Mouse (Mus musculus): ENCODE results near the gene Nr1i2. TPM values are rescaled to one million over a fixed set of nuclear protein-coding genes. Genes with fewer than 3 reads are reported as not detected.

Nr1i2 gene
- polyA plus RNA-seq, 1 experiment from 2014 or later = 0.26 TPM

DNA sequence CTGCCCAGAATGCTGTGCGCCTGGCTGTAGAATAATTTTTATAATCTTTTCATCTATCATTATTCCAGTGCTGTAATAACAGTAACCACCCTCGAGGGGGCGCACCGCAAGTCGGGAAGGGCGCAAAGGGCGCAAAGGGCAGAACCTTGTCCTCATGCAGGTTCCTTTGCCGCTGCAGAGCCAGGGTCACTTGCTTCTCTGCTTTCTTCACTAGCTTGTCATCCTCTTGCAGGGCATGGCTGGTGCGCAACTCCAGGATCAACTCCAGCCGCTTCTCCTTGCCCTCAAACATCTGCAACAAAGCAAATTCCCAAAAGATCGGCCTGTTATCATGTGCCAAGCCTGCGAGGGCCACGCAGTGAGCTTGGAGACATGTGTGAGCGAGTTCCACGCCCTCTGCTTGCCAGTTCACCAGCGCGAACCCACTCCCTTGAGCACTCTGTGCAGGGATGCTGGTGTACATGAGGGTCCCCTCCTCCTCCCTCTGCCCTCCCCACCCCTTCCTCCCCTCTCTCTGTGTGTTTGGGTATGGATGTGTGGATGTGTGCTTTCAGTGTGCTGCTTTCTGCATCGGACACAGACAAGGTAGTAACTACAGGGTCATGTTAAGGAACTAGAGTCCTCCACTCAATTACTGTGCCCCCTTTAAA, 12.1 kb upstream of the Nr1i2 start:
- Histone ChIP-seq H3K4me3 (replicated peaks; ENCODE audit: low read depth, low read length) (no peak overlapping the region), H3K27me3 (ENCODE audit: insufficient read depth, low read length) (no peaks in the 10 kb centered on the region), H3K9me3 (replicated peaks; ENCODE audit: low read length) (no peaks in the 10 kb centered on the region), H3K9ac (ENCODE audit: low read depth, low read length) (no peak overlapping the region), H3K4me2 (ENCODE audit: low read length) (no peak overlapping the region), H3K27ac (no peak overlapping the region), H3K36me3 (ENCODE audit: insufficient read depth, low read length) (no peaks in the 10 kb centered on the region), H3K4me1 (replicated peaks; ENCODE audit: insufficient read depth, low read length) (0 out of 2 replicates have a peak, but pooled peaks cover 4% of the 10 kb centered on the region)
- 54% methylated on average over 18 of the region's 18 CpGs for WGBS
- DNase-seq (ENCODE audit: low spot score) = no peak
- TF ChIP-seq CTCF (IDR thresholded peaks at IDR 0.05; ENCODE audit: low read depth) = peak; percentile 63
- ATAC-seq (replicated peaks; ENCODE audit: low FRiP score, low read depth) = no peak

DNA sequence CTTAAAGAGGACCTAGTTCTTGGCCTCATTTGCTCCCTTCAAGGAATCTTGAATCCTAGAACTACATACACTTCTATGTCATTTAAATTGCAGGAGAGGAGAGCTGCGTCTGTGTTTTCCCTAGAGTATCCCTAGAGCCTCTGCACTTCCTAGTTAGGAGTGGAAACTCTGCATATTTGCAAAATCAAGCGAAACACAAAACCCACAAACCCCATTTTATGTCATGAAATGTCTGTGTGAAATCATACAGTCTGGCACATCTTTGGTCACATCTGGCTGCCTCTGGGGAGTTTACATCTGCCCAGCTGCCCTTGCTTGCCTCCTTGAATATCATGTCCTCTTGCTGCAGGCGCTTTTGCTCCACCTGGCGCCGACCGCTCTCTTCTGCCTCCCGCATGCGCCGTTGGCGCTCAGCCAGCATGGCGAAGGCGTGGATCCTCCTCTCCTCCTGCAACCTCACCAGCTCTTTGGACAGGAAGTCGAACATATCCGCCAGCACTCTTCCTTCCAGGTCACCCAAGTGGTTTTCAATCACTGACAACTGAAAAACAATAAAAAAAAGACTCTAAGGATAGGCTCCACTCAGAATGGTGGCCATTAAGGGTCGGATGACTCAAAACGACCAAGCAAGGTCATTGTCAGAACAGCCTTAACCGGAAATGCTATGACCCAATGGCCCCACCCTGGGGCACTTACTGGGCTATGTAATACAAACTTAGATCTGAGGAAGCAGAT, 10.0 kb upstream of the Nr1i2 start:
- Histone ChIP-seq H3K4me3 (replicated peaks; ENCODE audit: low read depth, low read length) (no peak overlapping the region), H3K27ac (no peak overlapping the region), H3K27me3 (ENCODE audit: insufficient read depth, low read length) (no peaks in the 10 kb centered on the region), H3K4me2 (ENCODE audit: low read length) (0 out of 2 replicates have a peak overlapping the region, but pooled peaks have one; percentile 8), H3K4me1 (replicated peaks; ENCODE audit: insufficient read depth, low read length) (0 out of 2 replicates have a peak, but pooled peaks cover 4% of the 10 kb centered on the region), H3K9ac (ENCODE audit: low read depth, low read length) (no peak overlapping the region), H3K36me3 (ENCODE audit: insufficient read depth, low read length) (no peaks in the 10 kb centered on the region), H3K9me3 (replicated peaks; ENCODE audit: low read length) (no peaks in the 10 kb centered on the region)
- peak; percentile 32; the same call in 1 of the 2 replicates for TF ChIP-seq CTCF (IDR thresholded peaks at IDR 0.05; ENCODE audit: low read depth)
- peak; percentile 52 for ATAC-seq (replicated peaks; ENCODE audit: low FRiP score, low read depth)
- DNase-seq (ENCODE audit: low spot score) = peak; percentile 57
- WGBS = 50% methylated on average over 17 of the region's 17 CpGs

DNA sequence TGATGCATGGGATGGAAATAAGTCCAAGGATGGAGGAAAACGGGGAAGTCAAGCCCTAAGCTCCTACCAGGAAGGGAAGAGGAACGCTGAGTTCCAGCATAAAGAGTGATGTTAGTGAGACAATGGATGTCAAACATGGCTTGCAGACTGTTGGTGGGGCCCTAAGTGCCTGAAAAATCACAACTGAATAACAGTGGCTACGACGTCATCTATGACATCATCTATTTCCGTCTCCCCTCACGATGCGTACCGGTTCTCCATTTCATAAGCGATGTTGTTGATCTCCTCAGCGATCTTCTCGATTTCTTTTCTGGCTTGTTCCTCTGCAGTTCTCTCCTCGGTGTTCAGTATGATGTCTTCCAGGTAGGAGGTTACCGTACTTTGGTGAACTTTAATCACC, 7.7 kb upstream of the Nr1i2 start:
- Histone ChIP-seq H3K27ac (no peak overlapping the region), H3K36me3 (ENCODE audit: insufficient read depth, low read length) (no peaks in the 10 kb centered on the region), H3K4me1 (replicated peaks; ENCODE audit: insufficient read depth, low read length) (0 out of 2 replicates have a peak, but pooled peaks cover 4% of the 10 kb centered on the region), H3K9ac (ENCODE audit: low read depth, low read length) (no peak overlapping the region), H3K27me3 (ENCODE audit: insufficient read depth, low read length) (no peaks in the 10 kb centered on the region), H3K4me3 (replicated peaks; ENCODE audit: low read depth, low read length) (no peak overlapping the region), H3K9me3 (replicated peaks; ENCODE audit: low read length) (no peaks in the 10 kb centered on the region), H3K4me2 (ENCODE audit: low read length) (no peak overlapping the region)
- DNase-seq (ENCODE audit: low spot score) = no peak
- ATAC-seq (replicated peaks; ENCODE audit: low FRiP score, low read depth) = no peak
- 88% methylated on average over 13 of the region's 13 CpGs for WGBS
- TF ChIP-seq CTCF (IDR thresholded peaks at IDR 0.05; ENCODE audit: low read depth) = no peak

DNA sequence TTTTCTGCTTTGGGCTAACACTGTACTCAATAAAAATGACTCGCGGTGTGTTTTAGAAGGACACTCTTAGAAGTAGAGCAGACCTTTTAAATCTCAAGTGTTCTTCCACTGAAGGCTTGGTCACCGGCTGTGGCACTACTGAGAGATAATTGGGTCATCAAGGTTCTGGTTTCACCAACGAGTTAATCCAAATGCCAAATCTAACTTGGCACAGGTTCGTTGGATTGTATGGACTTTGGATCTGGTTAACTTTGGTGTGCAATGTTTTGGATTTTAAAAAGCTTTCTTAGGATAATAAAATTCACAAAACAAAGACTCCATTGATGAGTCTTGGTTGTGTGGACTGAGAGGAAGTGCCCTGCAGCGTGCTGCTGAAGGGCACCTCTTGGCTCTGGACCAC, 3.8 kb upstream of the Nr1i2 start:
- Histone ChIP-seq H3K27me3 (ENCODE audit: insufficient read depth, low read length) (no peaks in the 10 kb centered on the region), H3K36me3 (ENCODE audit: insufficient read depth, low read length) (no peaks in the 10 kb centered on the region), H3K4me1 (replicated peaks; ENCODE audit: insufficient read depth, low read length) (no peaks in the 10 kb centered on the region), H3K9ac (ENCODE audit: low read depth, low read length) (no peak overlapping the region), H3K4me3 (replicated peaks; ENCODE audit: low read depth, low read length) (no peak overlapping the region), H3K4me2 (ENCODE audit: low read length) (no peak overlapping the region), H3K9me3 (replicated peaks; ENCODE audit: low read length) (no peaks in the 10 kb centered on the region), H3K27ac (no peak overlapping the region)
- no peak for DNase-seq (ENCODE audit: low spot score)
- no peak for TF ChIP-seq CTCF (IDR thresholded peaks at IDR 0.05; ENCODE audit: low read depth)
- ATAC-seq (replicated peaks; ENCODE audit: low FRiP score, low read depth) = no peak
- 79% methylated on average over 6 of the region's 6 CpGs for WGBS

DNA sequence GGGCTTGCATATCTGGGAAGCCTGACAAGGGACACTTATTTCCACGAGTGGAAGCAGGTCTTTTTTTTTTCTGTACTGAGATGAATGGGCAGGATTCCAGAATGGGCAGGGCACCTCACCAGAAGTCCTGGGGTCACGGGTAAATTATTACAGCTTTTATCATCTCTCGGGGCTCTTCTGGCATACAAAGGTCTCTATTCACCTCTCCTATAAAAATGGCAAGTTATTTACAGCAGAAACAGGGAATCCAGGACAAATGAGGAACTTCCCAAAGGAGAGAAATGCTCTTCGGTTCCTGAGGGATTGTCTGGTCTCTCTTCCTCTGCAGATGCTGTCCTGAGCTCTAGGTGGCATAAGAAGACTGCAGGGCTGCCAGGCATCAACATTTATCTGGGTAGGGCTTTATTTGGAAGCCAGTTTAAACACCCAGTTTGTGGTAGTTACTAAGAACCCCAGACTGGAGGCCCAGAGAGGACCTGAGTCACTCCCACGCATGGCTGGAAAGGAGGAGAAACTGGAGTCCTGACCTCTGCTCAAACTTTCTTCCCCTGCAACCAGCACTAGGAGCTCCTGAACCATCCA, 816 bp upstream of the Nr1i2 start:
- Histone ChIP-seq H3K27me3 (ENCODE audit: insufficient read depth, low read length) (no peaks in the 10 kb centered on the region), H3K9ac (ENCODE audit: low read depth, low read length) (no peak overlapping the region), H3K27ac (peak overlapping the region; percentile 19; the same call in 1 of the 2 replicates), H3K4me2 (ENCODE audit: low read length) (no peak overlapping the region), H3K4me1 (replicated peaks; ENCODE audit: insufficient read depth, low read length) (no peaks in the 10 kb centered on the region), H3K36me3 (ENCODE audit: insufficient read depth, low read length) (no peaks in the 10 kb centered on the region), H3K4me3 (replicated peaks; ENCODE audit: low read depth, low read length) (no peak overlapping the region), H3K9me3 (replicated peaks; ENCODE audit: low read length) (no peaks in the 10 kb centered on the region)
- ATAC-seq (replicated peaks; ENCODE audit: low FRiP score, low read depth) = no peak
- peak; percentile 74 for DNase-seq (ENCODE audit: low spot score)
- WGBS = 22% methylated on average over 5 of the region's 5 CpGs
- TF ChIP-seq CTCF (IDR thresholded peaks at IDR 0.05; ENCODE audit: low read depth) = peak; percentile 66

DNA sequence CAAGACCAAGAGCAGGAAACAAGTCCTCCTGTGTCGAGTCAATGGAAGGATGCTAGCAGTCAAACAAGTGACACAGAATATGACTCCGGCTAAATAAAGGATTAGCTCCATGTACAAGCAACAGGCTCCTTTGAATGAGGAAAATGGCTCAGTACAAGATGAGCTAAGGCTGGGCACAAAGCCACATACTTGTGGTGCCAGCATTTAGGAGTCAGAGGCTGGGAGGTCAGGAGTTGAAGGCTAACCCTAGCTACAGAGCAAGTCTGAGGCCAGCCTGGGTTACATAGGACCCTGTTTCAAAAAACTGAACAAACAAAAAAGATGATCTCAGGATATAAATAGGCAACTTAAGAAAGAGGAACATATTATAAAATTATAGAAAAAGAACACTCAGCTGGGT, 4.5 kb downstream of the Nr1i2 start:
- Histone ChIP-seq H3K36me3 (ENCODE audit: insufficient read depth, low read length) (no peaks in the 10 kb centered on the region), H3K9ac (ENCODE audit: low read depth, low read length) (no peak overlapping the region), H3K4me1 (replicated peaks; ENCODE audit: insufficient read depth, low read length) (peaks cover 6% of the 10 kb centered on the region; the same call in 1 of the 2 replicates), H3K4me3 (replicated peaks; ENCODE audit: low read depth, low read length) (no peak overlapping the region), H3K4me2 (ENCODE audit: low read length) (no peak overlapping the region), H3K9me3 (replicated peaks; ENCODE audit: low read length) (no peaks in the 10 kb centered on the region), H3K27me3 (ENCODE audit: insufficient read depth, low read length) (no peaks in the 10 kb centered on the region), H3K27ac (no peak overlapping the region)
- no peak for ATAC-seq (replicated peaks; ENCODE audit: low FRiP score, low read depth)
- no peak for TF ChIP-seq CTCF (IDR thresholded peaks at IDR 0.05; ENCODE audit: low read depth)
- no peak for DNase-seq (ENCODE audit: low spot score)
- 74% methylated on average over 2 of the region's 2 CpGs for WGBS
